Mouse (Mus musculus) embryonic stem cell, embryonic (primary cell): ENCODE data around the gene Nubpl.

Experiments
- CTCF ChIA-PET, 4 experiments: fragments of 300-600 bp in 2 of 4; fragments of 350-600 bp in 2 of 4; sonication (Branson Sonifier 250); formaldehyde crosslinking; loops; one replicate each; lab custom pipeline; 2022; ENCODE audit warnings: inconsistent platforms in 2 of 4; lab: Charles Lee
- POLR2A ChIA-PET, 4 experiments: fragments of 300-600 bp in 2 of 4; fragments of 350-600 bp in 2 of 4; sonication (Branson Sonifier 250); formaldehyde crosslinking; loops; one replicate each; lab custom pipeline; 2022; ENCODE audit warnings: antibody characterized with exemption in 4 of 4, inconsistent platforms in 1 of 4; lab: Charles Lee

Nubpl gene

DNA sequence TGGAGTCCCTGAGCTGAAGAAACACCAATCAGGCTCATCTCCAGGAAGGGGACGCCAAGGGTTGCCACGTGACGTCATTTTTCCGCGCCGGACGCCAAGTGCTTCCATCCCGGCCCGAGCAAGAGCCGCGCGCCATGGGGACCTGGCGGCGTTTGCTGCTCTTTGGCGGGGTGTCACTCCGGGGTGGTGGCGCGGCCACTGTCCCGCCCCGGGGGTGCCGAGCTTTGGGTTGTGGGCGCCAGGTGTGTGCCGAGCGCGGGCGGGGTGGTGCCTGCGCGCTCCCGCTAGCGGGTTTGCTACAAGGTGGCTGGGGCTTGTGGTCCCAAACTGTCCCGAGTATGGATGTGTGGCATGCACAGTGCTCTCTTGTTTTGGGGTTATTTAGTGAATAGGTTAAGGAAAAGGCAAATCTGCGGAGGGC, at the start of gene Nubpl:
TSS of gene Nubpl (plus strand) at position 88 of the 421 bp plus-strand sequence.
- ChIA-PET CTCF (interaction anchor here in 1 of 4 experiments (0.7 kb wide), 1 partner anchor 60 kb away, joined by 4 read pairs; no protein-coding TSS in a partner anchor), POLR2A (interaction anchor here (0.6 to 2.2 kb wide), 29 partner anchors 8 to 781 kb away, joined by 3 to 7 read pairs (median 3); partner anchors contain the start of genes Dtd2 (in 3 of the 4) and Heatr5a (in 2 of the 4))

DNA sequence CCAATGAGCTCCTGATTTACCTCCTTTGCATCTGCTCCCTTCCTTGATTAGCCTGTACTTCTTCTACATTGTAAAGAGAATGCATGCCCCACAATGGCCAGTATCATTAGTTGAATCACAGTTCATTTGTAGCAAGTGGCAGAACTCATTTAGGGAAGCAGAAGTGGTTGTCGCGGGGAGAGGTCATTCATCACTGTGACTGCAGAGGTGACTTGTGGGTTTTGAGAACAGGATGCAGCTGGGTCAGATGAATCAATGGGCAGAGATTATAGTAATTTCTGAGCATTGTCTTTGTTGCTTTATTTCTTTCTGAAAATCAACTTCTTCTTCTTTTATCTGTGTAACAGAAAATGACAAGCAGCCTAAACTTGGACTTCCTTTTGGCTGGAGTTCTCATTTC, 48.2 kb upstream of the Nubpl start:
- POLR2A ChIA-PET = no interaction called here
- CTCF ChIA-PET = no interaction called here

DNA sequence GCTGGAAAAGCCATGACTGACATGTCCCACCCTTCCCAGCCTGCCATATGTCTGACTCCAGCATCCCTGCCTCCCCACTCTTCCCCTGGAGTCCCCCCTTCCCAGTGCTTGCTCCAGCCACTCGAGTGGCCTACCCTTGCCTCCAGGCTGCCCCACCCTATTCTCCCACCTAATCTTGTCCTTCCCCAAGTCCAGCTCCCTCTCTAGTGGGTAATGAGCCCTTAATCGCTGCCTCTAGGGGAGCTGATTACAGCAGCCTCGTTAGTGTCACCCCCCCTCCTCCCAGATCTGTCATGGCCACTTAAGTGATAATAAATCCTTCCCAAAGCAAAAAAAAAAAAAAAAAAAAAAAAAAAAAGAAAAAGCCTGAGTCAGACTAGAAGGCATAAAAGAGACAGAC, 18.2 kb upstream of the Nubpl start:
- CTCF ChIA-PET = interaction anchor here in 1 of 4 experiments (0.7 kb wide), 1 partner anchor 1144 kb away, joined by 17 read pairs; no protein-coding TSS in a partner anchor

DNA sequence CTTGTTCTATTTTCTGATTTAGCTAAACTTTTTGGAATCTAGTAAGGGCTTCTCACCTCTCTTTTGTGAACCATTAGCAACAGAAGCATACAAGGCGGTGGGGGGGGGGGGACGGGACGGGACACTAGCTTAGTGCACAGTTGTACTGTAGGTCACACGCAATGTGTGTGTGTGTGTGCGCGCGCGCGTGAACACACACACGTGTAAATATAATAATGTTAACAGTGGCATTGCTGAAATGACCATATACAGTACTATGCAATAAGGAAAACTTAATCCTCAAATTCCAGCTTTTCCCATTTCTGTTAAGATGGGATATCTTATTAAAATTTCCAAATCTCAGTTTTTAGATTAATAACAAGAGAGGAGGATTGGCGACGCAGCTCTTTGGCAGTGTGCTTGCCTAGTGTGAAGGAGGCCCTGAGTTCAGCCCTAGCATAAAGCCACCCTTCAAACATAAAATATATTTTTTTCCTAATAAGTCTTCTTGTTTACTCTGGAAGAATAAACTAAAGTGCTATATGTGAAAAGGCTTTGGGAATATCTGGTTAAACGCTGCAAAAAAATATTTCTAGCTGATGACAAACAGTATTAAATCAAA, 388 bp upstream of the Nubpl start:
- CTCF ChIA-PET = no interaction called here
- POLR2A ChIA-PET = interaction anchor here (0.6 to 2.2 kb wide), 27 partner anchors 8 to 781 kb away, joined by 3 to 7 read pairs (median 3); partner anchors contain the start of genes Dtd2 (in 3 of the 4) and Heatr5a (in 2 of the 4)

More for the DNA sequence above, 18.2 kb upstream of the Nubpl start:
- POLR2A ChIA-PET = interaction anchor here in 1 of 4 experiments (0.6 to 0.9 kb wide), 2 partner anchors 18 to 309 kb away, joined by 3 to 5 read pairs; partner anchors contain the start of gene Nubpl

DNA sequence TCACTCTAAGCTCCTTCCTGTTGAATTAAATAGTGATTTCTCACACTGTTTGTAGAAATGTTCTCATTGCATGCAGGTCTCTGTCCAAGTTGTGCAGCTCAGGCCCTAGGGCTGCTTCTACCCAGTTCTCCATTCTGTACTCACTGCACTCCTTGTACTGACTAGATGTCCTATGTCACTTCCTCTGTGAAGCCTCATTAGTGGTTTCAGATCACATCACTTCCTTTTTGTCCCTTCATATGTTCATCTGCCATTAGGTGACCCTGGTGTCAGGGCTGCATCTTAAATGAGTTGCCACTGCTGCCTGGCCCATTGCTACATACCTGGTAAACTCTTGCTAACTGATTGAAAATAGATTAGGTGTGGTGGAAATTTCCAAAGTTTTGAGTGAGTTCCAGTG, 22.7 kb downstream of the Nubpl start:
- CTCF ChIA-PET = no interaction called here
- POLR2A ChIA-PET = no interaction called here

DNA sequence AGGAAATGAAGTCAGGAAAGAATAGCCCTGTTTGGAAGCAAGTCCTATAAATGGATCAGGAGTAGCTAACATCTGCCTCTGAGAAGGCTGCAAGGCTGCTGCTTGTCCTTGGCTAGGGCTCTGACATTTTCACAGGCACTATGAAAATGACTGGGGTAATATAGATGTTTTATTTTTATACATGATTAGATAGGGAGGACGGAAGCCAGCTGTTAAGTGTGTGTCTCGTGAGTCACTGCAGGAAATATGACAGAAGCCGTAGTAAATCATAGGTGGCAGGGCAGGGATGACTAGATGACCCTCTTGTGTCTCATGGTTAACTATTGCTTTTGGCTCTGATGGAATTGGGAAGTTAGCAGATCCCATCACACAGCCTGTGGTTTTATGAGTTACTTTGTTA, 28.9 kb downstream of the Nubpl start:
- ChIA-PET POLR2A (no interaction called here), CTCF (no interaction called here)

DNA sequence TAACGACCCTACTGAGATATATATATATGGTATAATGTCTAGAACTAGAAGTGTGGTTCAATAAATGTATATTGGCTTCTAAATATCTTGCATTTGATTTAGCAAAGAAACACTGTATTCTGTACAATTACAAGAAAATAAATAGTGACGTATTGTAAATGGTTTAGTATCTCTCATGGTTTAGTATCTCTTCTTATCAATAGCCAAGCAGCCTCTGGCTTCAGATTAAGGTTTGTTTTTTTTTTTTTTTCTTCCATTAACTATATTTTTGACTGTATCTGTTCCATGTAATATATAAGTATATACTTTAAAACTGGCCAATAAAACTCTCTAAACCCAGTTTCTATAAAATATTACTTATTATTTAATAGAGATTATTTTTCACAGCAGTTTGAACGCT, 31.5 kb downstream of the Nubpl start:
- ChIA-PET POLR2A (interaction anchor here in 1 of 4 experiments (0.6 kb wide), 1 partner anchor 267 kb away, joined by 3 read pairs; no protein-coding TSS in a partner anchor), CTCF (no interaction called here)

DNA sequence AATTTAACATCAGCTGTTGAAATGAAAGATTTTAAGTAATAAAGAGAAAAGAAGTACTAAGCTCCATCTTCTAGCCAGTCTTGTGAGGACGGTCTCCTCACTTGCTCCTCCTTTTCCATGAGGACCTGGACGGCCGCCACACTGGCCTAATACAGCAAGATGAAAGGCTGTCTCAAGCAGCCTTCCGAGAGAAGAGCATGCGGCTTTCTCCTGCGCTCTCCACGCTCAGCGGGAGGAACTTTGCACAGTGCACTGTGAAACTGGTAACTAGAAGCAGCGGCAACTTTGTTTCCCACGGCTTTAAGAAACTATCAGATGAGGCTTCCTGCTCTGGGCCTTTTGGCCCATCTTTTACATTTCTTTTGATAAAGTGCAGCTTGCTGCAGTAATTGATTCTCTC, 34.7 kb downstream of the Nubpl start:
- POLR2A ChIA-PET = interaction anchor here in 2 of 4 experiments (0.6 to 1.1 kb wide), 3 partner anchors 11 to 126 kb away, joined by 3 to 10 read pairs (median 3); partner anchors contain the start of gene Dtd2 (in 1 of the 2)
- CTCF ChIA-PET = no interaction called here

DNA sequence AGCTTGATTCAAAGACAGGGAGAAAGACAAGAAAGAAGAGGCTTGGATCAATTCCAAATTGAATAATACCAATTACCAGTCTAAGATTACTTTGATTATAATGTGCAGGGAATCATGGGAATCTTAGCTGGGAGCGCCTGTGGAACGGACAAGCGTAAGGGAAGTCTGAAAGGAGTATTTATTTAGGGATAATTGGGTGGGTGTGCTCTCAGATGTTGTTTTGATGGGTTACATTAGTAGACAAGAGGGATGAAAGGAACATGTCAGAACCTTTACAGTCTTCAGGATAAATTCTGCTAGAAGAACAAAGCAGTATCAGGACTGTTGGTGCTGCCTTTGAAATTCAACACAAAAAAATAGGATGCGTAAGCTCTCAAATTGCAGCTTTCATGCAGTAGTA, 40.8 kb downstream of the Nubpl start:
- POLR2A ChIA-PET = no interaction called here
- CTCF ChIA-PET = no interaction called here

DNA sequence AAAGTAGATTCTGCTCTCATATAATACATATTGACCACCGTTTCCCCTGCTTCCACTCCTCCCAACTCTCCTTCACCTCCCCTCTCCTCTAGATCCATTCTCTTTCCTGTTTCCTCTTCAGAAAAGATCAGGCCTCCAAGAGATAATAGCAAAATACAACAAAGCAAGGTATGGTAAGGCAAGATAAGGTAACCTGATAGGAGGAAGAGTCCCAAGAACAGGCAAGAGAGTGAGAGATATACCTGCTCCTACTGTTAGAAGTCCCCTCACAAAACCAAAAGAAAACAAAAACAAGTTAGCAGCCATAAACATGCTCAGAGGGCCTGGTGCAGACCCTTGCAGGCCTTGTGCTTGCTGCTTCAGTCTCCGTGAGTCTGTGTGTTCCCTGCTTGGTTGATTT, 49.1 kb downstream of the Nubpl start:
- CTCF ChIA-PET = no interaction called here
- POLR2A ChIA-PET = no interaction called here

DNA sequence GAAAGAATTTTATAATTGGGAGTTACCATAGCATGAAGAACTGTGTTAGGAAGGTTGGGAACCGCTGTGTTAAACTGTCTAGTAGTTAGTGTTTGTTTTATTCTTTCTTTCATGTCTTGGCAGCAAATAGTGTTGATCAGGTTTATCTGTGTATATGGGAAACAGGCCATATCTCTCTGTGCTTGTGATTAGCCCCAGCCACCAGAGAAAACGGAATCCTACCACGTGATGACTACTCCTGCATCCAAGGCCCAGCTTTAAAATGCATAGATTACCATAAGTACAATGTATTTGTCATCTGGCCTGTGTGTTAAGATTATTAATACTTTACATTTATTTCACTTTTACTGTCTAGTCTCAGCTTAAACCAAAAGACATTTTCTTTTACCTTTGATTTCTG, 51.9 kb downstream of the Nubpl start:
- ChIA-PET CTCF (no interaction called here), POLR2A (no interaction called here)

DNA sequence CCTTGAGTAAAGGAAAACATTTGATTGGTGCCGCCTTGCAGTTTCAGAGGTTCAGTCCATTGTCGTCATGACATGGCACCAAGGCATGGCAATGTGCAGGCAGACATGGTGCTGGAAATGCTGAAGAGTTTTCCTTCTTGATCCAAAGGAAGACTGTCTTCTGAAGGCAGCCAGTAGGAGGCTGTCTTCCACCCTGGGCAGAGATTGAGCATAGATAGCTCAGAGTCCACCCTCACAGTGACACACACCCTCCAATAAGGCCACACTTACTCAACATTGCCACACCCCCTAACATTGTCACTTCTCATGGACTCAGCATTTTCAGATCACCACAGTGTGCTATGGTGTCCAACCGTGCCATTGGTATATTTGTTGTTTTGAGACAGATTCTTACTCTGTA, 54.5 kb downstream of the Nubpl start:
- CTCF ChIA-PET = interaction anchor here in 1 of 4 experiments (0.6 kb wide), 1 partner anchor 1549 kb away, joined by 3 read pairs; no protein-coding TSS in a partner anchor
- POLR2A ChIA-PET = no interaction called here

DNA sequence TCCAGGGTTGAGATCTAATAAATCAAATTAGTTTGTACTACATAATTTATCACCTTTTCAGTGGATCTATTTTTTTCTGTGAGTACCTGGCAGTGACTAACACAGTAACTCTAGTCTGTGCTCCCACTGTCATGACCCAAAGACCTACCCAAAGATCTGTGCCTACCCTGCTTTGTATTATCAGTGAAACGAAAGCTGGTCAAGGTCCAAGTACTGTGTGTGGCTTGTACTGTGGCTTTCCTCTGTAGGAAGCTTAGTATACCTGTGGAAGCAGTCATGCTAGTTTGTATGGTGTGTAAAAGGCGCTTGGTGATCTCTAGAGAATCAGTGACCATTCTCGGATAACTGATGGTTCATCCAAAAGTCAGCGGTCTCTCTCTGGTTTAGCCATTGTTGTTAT, 57.4 kb downstream of the Nubpl start:
- POLR2A ChIA-PET = no interaction called here

DNA sequence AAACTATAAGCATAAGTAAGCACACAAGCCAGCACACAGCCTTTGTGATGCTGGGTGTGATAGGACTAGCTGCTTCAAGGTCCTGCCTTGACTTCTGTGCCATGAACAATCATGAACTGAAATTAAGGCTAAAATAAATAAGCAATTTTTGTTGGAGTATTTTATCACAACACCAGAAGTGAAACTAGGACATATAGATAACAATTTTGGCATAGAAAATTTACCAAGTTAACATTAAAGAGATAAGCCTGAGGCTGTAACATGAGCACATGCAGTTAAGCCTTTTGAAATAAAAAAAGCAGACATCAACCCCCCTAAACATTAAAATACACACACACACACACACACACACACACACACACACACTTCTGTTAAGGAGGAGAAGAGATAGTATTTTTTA, 66.9 kb downstream of the Nubpl start:
- CTCF ChIA-PET = no interaction called here
- POLR2A ChIA-PET = no interaction called here

More for the DNA sequence above, 57.4 kb downstream of the Nubpl start:
- CTCF ChIA-PET = no interaction called here

DNA sequence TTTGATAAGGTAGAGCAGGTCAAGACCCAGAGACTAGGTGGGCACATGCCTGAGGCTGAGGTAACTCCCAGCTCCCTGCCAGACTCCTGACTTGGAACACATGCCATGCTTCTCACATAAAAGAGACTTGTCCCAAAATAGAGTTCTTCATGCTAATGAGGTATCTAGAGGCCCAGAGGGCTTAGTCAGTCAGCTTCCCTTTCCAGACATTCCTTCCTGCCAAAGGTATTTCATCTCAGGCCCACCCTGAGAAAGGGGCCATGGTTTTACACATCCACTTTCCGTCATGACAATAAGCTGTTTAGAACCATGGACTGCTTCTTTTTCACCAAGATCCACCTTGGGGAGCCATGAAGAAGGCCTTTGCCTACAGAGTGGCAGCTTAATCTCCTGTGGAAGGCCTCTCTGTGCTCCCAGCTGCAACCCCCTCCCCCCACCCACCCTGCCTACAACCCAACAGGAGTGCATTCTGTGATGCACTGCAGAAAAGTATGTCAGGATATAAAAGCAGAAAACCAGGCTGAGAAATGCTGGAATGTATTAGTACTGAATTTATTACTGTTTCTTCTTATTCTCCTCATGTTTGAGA, 88.8 kb downstream of the Nubpl start:
- ChIA-PET CTCF (no interaction called here), POLR2A (interaction anchor here in 1 of 4 experiments (0.7 kb wide), 1 partner anchor 51 kb away, joined by 4 read pairs; no protein-coding TSS in a partner anchor)

DNA sequence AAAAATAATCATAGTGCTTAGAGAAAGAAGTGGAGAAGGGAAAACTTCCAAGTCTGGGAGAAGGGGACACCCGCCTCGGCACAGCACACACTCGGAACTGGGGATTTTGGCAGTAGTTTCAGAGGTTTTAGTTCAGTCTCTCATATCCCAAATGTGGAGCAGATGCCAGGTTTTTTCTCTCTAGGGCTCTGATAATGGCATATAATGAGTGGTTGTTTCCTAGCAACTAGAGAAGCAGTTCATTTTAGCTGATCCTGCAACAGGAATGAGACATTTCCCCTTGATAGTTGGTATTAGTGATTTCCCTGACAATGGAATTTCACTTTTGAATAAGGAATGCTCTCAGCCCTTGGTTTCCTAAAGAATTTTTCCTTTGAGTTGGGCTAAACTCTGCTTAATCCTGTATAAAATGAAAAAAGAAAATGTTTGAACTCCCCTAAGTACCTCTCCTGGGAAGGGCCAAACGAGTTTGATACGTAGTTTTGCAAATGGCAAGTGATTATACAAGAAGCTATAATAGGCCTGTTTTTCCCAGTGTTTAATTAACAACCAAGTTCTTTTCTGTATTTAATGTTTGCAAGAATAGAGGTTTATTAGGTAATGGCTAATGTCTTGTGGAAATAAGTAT, 89.5 kb downstream of the Nubpl start:
- POLR2A ChIA-PET = no interaction called here
- CTCF ChIA-PET = no interaction called here

DNA sequence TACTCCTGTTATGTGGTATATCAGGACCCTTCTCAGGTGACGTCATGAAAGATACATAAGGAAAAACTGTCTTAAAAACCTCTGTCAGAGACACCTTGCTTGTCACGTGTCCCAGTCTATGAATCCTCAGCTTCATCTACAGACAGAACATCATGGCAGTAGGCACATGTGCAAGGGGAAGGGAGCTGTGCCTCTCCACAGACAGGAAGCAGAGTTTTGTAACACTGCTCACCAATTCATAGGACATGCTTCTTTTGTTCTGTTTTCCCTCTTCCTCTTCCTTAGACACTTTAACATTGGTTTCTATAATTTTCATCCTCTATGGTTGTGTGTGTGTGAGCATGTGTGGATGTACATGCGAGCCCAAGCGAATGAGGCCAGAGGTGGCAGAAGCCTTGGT, 100.9 kb downstream of the Nubpl start:
- ChIA-PET CTCF (no interaction called here), POLR2A (no interaction called here)

DNA sequence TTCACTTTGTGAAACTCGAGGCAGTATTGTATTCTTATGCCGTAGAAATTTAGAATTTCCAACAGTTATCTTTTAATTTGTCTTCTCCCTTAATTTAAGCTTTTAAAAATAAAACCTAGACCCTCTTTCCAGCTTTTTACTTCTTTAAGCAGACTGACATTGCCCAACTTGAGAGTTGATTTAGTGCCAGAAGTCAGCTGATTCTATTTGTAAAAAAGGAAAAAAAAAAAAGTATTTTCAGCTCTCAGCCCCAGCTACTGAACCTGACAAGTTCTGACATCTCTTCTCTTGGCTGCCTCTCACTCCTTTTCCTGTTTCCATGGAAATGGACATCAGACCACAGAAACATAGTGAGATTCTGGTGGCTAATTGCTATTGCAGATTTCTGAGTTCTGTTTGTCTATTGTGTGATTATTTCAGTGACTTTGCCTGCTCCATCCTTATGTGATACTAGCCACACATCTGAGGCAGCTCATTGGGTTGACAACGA, 111.6 kb downstream of the Nubpl start:
- ChIA-PET CTCF (interaction anchor here in 1 of 4 experiments (0.7 kb wide), 2 partner anchors 18 to 31 kb away, joined by 3 read pairs; no protein-coding TSS in a partner anchor), POLR2A (interaction anchor here in 1 of 4 experiments (0.9 kb wide), 1 partner anchor 8 kb away, joined by 5 read pairs; no protein-coding TSS in a partner anchor)

DNA sequence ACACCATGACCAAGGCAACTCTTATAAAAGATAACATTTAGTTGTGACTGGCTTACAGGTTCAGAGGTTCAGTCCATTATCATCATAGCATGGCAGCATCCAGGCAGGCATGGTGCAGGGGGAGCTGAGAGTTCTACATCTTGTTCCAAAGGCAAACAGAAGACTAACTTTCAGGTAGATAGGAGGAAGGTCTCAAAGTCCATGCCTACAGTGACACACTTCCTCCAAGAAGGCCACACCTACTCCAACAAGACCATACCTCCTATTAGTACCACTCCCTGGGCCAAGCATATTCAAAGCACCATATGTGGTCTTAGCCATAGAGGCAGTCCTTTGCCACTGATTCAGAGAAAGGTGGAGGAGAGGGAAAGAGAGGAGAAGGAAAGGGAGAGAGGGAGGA, 113.6 kb downstream of the Nubpl start:
- ChIA-PET POLR2A (no interaction called here), CTCF (interaction anchor here in 1 of 4 experiments (0.7 kb wide), 1 partner anchor 1824 kb away, joined by 3 read pairs; no protein-coding TSS in a partner anchor)
